Mouse (Mus musculus) CD8-positive naive resting alpha-beta T cell, adult 2 months (primary cell): ENCODE results near the gene Fig4.

Source experiments
- DNase-seq, 2 experiments: peaks; one replicate each; pipeline ENCODE4 v3.0.0; 2022; ENCODE audit warnings: low read depth in 2 of 2, low spot score in 2 of 2

Gene Fig4

GRCm38 (mm10) chr10:41302689-41303431 lies at the start of gene Fig4:
Gene Fig4, minus strand, starts transcription at chr10:41303260.
- peak; percentile 87 to 90 for DNase-seq

- DNase-seq = no peak
Observed at GRCm38 (mm10) chr10:41341346-41341745, 38.3 kb upstream of the Fig4 start.

DNA sequence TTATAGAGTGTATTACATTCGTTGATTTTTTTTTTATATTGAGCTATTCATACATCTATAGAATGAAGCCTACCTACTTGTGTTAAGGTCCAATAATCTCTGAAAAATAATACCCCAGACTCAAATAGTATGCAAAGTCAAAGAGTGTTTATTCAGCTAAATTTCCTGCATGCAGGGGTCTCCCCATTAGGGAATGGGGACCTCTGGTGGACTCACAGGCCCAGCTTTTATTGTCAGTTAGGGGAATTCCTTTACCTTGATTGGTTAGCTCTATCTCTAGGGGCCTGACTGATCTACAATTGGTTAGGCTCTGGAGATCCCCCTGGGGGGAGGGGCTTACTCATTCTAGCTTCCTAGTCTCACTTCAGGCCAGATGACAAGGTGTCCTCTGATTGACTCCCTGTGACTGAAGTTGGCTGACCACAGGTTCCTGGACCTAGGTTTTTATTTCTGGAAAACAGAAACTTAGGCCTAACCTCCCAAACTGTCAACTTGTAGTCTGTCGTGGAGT lies 29.5 kb upstream of the Fig4 start:
- DNase-seq = no peak

GRCm38 (mm10) chr10:41315866-41316265 lies 12.8 kb upstream of the Fig4 start:
- no peak for DNase-seq

- DNase-seq = no peak
Observed at GRCm38 (mm10) chr10:41308205-41308604, 5.1 kb upstream of the Fig4 start.

DNA sequence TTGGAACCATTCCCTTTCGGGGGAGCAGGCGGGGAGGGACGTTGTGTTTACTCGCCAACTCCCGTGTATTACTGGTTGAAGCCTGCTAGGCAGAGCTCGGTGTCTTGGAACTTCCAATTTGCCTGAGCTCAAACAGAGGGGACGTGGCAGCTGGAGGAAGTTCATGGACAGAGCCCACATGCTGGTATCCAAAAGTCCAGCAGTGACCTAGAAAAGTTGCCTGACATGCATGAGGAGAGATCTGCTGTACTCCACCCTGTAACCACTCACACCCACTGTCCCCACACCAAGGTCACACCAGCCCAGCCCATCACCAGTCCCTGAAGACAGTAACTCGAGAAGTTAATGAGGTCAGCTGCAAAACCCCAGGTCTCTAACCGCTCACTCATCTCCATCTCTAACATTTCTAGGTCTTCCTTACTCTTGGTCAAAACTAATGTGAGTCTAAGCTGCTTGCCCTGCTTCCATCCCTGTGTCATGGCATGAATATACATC lies 1.9 kb upstream of the Fig4 start:
- DNase-seq = no peak

DNA sequence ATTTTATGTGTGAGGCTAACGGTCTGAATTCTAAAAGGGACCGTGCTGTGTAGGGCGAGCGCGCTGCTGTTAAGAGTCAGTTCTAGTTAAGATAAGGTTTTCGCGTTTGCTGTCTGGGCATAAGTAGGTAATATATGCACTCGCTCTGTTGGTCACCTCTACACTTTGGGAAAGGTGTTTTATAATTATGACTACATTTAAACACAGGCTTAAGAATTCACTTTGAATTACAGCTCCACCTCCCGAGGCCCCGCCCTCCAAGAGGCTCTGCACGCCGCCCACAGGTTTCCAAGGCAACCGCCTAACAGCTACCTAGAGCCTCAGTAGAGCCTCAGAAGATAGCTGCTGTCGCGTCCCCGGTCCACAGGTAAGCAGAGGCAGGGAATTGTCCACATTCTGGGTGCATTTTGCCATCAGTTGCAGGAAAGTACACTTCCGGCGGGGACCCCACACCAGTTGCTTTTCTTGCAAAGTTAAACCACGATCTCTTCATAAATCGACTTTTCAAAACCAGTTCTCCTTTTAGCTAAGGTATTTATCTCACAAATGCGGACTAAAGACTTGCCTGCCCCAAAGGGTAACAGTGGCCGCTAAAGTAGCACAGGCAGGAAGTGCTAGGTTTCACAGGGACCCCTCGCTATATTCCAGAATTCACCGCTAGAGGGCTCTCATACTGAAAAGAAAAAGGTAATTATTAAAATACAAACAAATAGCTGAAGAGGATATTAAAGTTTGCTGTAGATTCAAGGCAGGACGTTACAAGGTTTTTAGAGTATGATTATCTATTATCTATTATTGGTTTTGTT lies 782 bp upstream of the Fig4 start, which contains the start of gene Ak9:
TSS of gene Ak9 (plus strand) at position 342 of the 806 bp plus-strand sequence.
- DNase-seq = peak; percentile 77 to 87

GRCm38 (mm10) chr10:41300161-41300560 lies 2.9 kb downstream of the Fig4 start:
- DNase-seq = no peak

GRCm38 (mm10) chr10:41295145-41295544 lies 7.9 kb downstream of the Fig4 start:
- no peak for DNase-seq

DNA sequence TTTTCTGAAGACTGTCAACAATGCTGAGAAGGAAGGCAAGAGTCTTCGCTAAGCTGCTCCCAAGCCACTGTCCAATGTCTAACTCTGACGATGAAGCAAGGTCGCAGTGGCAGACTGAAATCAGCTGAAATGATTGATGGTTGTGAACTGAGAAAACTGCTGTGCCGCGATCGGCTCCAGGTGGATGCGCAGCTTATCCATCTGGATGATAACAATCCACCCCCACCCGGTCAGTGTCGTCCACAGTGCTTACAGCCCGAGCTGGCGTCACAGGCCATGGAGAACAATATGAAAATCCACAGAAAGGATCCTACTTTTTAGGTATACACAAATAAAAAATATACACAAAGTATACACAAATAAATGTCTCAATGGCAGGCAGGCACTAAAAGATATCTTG lies 8.3 kb downstream of the Fig4 start:
- no peak for DNase-seq

DNA sequence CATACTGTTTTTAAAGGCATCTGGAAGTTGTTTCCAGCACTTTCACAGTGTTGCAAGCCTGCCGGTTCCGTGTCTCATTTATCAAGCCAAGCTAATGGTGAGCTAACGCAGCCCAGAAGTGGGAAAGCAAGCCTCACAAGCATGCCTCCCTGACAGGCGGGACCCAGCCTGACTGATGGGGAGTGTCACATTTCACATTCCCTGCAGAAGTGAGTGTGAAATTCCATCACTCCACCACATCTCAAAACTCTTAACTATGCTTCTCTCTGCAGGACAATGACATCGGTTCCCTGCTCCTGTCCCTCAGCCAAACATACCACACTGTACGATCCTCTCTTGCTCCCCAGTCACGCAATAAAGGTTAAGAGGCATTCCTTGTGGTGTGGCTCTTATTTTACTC lies 10.0 kb downstream of the Fig4 start:
- DNase-seq = no peak

- no peak for DNase-seq
Observed at GRCm38 (mm10) chr10:41291021-41291420, 12.0 kb downstream of the Fig4 start.

- peak; percentile 70 to 77 for DNase-seq
Observed at GRCm38 (mm10) chr10:41288771-41289415, 14.2 kb downstream of the Fig4 start.

DNA sequence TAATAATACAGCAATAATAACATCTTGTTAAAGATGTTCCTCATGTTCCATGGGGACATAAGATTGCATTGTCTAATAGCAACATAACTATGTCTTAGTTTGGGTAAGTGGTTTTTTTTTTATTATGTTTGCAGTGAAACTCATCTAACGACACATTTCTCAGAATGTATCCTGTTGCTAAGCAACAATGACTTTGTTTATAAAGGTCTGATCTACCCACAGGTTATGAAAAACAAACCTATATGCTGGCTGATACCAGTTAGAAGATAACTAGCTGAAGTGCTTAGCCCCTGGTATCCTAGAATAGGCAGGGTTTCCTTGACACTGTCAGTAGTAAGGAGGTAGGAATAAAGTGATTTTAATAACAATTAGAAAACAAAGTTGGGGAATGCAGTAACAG lies 15.0 kb downstream of the Fig4 start:
- DNase-seq = no peak

DNA sequence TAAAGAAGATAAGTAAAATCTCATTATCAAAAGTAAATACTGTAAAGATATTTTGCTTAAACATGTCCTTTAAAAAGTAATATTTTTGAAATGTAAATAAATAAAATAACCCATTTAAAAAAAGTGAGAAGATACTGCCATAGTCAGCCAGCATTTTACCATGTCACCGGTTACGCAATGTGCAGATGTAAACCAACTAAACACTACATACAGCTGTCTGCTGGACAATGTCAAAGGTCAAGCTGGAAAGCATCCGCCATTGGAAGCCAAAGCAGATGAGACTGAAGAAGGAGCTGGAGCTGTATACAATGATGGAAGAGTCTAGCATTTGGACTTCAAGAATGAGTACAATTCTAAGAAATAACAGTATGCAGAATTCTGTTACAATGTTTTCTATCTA lies 15.4 kb downstream of the Fig4 start:
- no peak for DNase-seq

- no peak for DNase-seq
Observed at GRCm38 (mm10) chr10:41282086-41282485, 21.0 kb downstream of the Fig4 start.

GRCm38 (mm10) chr10:41280796-41281195 lies 22.3 kb downstream of the Fig4 start:
- no peak for DNase-seq

DNA sequence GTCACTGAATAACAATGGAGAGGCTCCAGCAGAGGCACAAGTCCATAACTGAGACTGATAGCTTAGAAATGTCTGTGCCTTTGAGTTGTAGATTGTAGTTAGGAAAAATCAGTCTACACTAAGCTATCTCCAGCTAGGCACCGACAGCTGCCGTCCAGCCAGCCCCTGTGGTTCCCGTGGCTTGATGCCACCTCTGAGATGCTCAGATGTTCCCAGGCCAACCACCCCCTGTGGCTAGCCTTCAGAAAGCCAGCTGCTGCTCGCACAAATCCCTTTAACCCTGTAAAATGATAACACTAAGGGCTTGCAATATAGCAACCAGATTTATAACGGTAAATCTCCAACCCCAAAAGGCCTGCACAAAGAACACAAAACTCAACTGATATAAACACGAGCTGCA lies 22.9 kb downstream of the Fig4 start:
- no peak for DNase-seq

- no peak for DNase-seq
Observed at GRCm38 (mm10) chr10:41278808-41279207, 24.3 kb downstream of the Fig4 start.

GRCm38 (mm10) chr10:41274871-41275270 lies 28.2 kb downstream of the Fig4 start:
- no peak for DNase-seq

DNA sequence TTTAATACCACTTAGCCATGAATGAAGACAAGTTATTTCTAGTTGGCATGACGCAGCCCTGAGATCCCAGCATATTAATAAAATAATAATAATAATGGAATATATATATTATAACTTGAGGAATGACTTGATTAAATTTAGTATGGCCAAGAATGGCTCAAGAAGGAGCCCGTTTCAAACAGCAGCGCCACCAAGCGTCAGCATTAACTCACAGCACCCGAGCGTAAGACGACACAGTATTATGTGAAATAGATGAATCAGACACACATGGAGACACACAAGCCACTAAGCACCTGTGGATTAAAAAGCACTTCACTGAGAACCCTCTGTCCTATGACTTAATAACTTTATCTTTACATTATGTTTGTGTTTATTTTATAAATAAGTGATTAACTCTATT lies 31.2 kb downstream of the Fig4 start:
- no peak for DNase-seq
